Mouse (Mus musculus) ES-CJ7 (cell line): ENCODE results near the gene Cyp46a1.
A peak's percentile ranks its signal among the peaks of the same experiment; 100 is the strongest.

ENCODE experiments used
- DNase-seq: peaks from one replicate; pipeline ENCODE4 v3.0.0; 2011; ENCODE audit warnings: low read depth, low spot score

Cyp46a1 gene

DNA sequence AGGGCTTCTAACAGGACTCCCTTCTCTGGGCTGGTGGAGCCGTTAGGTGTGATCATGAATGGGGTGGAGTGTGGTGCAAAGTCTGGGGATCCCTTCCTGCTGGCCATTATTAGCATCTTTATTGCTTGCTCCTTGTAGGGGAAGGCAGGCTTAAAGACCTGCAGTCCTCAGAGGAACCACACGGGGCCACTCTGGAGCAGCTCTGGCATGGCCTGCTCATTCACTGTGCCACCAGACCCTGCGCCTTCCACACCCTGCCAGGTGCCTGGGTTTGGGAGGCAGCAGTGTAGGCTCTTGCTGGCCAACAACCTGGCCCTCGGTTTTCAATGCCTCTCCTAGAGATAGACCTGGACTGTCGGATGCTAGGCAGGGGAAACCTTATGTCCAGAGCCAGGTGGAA lies 29.6 kb downstream of the Cyp46a1 start:
- peak; percentile 78 for DNase-seq

DNA sequence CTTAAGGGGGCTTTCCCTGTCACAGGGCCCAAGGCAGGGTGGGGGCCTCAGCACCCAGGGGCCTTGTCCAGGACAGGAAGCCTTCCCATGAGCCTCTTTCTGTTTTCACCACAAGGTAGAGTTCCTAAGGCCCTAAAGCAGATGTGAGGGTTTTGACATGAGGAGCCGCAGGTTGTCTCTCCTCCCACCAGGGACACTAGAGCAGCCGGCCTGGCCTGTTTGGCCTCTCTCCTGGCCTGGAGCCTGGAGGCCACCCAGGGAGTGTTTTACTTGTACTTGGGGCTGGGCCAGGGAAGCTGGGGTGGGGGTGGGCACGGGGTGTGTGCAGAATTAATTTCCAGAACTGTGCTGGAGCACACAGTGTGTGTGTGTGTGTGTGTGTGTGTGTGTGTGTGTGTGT lies 31.2 kb downstream of the Cyp46a1 start:
- no peak for DNase-seq

DNA sequence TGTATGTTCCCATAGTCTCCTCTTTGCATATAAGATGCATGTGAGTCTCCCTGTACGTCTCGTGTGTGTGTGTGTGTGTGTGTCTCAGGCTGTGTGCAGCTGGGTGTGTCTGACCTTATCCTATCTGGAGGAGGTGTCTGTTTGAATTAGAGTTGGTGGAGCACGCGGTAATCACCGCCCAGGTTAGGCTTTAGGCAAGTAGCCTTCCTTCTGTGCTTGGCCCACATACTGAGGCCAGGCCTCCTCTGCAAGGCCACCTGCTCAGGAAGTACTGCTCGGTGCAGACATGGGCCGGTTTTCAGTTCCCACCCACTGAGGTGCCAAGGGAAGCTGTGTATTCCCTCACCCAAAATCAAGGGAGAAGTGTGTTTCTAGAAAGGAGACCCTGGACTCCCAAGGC lies 31.7 kb downstream of the Cyp46a1 start:
- no peak for DNase-seq

DNA sequence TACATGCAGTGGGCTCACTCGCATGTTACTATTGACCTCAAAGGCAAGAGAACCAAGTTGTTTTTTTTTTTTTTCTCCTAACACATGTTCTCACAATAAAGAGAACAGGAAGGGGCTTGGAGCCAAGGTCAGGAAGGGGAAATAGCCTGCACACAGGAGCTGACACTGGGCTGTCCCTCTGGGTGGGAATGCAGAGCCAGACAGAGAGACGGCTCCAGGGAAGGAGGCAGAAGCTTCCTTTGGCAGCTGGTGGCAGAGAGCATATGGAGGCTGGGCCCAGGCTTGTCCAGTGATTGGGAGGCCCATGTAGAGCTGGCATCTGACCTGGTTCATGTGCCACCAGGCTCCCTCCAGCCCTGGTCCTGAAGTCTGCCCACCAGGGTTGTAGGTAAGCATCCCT lies 33.7 kb downstream of the Cyp46a1 start:
- no peak for DNase-seq

DNA sequence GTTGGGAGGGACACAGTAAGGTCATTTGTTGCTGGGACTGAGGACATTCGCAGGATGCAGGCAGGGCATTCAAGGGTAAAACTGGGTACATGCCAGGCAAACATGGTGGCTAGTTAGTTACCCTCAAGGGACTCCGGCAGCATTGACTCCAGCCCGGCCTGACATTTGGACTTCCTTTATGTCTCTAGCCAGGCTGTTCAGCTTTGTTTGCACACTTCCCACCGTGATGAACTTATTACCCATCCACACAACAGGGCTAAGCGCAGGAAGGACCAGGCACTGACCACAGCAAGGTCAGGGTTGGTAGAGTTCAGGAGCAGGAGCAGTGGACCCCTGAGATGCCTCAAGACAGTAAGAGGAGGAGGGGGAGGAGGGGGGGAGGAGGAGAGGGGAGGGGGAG lies 34.7 kb downstream of the Cyp46a1 start:
- DNase-seq, result no peak

DNA sequence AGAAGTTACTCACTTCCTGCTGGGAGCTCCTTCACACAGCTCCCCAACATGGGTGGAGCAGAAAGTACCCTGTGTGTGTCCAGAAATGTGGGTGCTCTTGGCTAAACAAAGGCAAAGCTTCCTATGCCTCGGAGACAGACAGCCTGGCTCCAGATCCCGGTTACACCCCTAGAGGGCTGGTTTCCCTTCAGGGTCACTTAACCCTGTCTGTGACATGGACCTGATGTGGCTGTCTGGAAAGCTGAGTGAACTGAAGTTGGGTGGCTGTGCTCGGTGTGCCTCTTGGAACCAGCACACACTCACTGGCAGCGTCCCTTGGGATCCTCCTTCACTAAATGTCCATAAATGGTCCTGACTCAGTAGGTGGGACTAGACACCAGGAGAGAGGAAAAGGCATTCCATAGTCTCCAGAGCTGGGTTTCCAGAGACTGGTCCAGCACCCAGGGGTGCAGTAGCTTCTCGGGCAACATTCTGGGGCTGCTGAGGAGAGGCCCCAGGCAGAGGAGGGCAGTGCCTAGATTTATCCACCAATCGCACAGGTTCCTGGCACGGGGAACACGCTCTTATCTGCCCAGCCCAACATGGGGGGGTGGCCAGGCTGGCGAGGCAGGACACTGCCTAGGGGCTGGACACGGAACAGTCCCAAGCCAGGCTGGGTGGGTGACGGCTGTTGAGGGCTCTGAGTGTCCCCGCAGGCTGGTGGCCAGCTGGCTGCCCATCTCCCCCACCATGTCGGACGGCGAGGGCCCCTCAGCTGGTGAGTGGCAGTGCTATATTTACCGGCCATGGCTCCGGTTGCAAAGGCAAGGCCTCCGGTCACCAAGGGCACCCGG lies 36.6 kb downstream of the Cyp46a1 start, which contains the start of gene Eml1:
Gene Eml1, plus strand, starts transcription at position 362 of the 833 bp plus-strand sequence.
- no peak for DNase-seq

DNA sequence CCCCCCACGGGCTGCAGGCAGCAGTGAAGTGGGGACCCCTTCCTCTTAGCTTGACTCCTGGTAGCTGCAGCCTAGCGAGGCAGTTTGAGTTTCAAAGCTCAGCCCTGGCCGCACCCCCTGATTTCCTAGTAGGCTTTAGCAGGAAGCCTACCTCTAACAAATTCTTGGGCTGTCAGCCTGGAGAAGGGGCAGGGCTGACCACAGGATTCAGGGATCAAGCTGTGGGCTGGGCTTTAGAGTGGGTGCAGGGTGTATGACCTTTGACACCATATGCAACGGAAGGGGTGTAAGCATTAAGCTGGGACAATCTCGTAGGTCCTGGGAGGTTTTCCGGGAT lies 37.2 kb downstream of the Cyp46a1 start:
- no peak for DNase-seq

DNA sequence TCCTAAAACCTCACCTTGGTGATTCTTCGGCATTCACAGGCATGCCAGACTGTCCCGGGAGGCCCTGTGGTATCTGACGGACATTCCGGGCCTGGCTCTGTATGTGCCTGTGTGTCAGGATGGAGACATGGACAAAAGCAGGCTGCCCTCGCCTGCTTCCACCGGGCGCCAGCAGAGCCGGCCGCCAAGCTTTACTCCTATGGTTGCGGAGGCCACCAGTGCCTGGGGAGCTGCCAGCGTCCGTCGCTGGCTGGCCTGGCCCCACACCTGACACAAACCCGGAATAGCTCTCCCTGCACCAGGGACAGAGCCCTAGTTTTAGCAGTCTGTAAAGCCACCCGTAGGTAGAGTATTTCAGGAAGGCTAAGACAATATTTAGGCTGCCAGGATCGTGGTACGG lies 38.1 kb downstream of the Cyp46a1 start:
- no peak for DNase-seq

DNA sequence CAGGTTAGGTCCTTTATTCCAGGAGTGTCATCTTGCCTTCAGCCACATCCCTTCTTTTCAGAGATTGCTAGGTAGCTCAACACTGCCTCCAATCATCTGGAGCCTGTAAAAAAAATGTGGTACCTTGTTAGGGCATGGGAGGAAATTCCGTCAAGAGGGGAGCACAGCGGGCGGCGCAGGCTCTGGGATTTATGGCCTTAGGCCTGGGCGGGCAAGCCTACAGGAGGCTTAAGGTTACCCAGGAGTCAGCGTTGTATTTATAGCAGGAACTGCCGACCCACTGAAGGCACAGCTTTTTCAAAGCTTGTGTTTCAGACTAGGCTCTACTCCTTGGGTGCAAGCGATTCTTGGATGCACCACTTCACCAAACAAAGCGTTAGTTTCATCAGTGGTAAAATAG lies 39.4 kb downstream of the Cyp46a1 start:
- DNase-seq, result peak; percentile 20

DNA sequence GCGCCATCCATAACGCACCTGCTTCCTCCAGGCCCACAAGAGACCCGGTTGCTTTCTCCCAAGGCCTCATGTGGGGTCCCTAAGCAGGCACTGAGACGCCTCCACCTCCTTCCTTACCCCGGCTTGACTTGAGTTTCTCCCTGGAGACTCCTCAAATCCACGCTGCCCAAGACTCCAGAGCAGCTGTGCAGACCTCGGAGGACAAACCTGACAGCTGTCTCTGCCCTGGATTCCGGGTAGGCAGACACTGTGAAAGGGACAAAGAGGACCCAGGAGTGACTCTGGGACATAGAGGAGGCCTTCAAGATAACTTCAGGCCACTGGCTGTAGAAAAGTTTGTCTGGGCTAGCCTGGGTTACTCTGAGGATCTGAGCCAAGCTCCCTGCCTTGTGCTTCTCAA lies 40.5 kb downstream of the Cyp46a1 start:
- no peak for DNase-seq

DNA sequence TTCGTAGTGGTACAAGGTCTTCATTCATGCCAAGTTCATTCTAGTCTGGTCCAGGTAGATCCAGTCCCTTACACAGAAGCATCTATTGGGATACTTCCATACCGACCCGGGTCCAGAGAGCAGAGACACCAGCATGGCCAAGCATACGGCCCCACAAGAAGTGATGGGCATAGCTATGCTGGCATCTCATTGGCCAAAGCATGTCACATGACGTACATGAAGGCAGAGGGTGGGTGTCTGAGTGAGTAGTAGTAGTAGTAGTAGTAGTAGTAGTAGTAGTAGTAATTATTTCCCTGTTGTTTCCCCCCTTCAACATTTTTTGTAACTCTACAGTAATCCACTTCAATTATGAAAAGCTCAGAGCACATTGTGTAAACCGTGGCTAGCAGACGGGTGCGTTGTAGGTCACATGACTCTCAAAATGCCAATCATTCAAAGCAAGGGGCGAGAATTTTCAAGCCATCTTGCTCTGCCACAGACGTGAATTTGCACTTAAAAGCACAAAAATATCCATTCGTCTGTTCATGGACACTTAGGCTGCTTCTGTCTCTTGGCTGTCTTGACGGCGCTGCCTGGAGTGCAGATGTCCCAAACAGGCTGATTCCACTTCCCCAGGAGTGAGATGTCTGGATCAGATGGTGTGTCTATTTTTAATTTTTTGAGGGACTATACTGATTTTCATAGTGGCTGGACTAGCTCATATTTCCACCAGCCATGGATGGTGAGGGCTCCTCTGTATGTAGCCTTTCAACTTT lies 44.4 kb downstream of the Cyp46a1 start:
- no peak for DNase-seq

DNA sequence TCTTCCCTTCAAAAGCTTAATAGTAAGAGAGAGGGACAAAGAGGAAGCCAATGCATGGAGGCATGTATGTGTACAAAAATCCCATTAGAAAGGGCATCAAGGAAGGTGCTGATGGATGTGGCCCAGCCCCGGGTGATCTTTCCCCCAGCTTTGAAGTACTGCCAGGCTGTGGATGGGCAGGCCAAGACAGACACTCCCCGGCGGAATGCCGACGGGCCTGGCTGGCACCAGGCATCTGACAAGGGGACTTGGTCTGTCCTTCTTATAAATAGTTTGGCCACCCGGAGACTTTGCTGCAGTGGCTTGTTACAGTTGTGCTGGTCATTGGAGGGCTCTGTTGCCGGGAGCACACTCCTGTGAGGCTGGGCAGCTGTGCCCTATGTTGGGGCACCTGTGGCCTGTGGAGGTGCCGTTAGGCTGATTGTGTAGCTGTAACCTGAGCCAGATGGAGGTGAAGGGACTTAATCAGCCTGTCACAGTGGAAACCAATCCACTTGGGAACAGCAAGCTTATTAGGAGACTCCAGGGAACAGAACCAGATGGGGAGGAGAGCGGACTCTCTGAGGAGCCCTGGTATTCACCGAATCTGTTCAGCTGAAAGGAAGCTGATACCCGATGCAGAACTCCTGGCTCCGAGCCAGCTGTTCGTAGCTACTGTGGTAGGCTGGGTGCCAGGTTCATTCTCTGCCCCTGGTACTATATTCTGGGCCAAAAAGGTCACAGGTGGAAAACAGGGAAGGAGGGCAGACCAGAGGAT lies 52.5 kb downstream of the Cyp46a1 start:
- no peak for DNase-seq

DNA sequence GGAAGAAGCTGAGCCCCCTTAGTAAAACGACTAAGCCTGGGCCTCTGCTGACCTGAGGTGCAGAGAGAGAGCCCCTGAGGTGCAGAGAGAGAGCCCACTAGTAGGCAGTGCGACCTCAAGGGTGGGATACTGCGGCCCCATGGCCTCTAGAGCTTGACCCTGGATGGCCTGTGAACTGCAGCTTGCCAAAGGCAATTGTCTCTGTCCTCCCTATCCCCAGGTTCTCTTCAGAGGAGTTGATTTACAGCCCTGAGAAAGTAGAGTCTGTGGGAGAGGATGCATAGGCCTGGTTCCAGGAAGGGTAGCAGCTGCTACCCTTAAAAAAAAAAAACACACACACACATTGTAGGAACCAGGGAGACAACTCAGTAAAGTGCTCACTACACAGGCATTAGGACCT lies 55.5 kb downstream of the Cyp46a1 start:
- no peak for DNase-seq

DNA sequence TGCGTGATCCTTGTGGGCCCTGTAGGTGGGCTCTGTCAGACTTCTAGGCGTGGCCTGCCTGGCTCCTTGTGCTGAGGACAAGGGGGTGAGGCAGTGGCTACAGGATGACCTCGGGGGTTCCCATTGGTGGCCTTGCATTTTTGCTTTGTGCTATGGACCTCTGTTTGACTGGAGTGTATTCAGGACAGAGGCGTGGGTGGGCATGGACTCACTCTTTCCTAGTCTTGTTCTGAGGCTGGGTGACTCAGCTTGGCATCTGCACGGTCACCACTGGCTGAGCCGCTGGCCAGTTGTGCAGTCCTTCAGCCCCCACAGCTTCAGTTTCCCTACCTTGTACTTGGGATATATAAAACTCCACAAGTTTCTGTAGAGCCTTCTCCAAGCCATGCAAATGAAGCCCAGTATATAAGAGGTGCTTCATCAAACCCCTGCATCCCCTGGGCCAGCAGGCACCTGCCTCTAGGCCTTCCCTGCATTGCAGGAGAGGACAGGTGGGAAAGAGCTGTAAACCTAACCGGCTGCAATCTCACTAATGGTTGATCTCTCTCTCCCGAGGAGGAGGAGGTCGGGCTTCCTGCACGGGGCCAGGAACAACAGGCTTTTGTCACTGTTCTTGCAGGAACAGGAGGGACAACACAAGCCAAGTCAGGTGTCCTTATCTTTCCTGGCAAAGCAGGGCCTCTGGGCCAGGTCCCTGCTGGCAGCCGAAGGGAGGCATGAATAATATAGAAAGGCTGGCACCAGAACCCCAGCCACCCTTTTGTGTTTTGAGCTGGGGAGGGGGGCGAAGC lies 58.3 kb downstream of the Cyp46a1 start:
- DNase-seq, result no peak

DNA sequence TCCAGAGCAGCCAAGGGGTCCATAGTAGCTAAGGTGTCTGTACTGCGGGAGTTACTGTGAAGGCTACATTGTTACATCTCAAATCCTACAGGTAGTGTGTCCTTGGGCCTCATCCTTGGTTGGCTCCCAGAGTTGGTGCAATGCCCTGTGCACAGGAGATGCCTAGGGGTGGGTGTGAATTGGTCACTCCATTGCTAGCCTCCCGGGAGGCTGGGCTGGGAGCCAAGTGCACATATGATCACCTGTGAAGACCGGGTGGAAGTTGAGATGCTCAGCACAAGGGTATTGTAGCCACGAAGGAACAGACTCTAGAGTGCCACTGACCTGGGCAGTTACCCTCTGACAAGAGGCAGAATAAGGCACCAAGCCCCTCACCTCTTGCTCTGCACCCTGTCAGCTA lies 58.9 kb downstream of the Cyp46a1 start:
- DNase-seq, result no peak

DNA sequence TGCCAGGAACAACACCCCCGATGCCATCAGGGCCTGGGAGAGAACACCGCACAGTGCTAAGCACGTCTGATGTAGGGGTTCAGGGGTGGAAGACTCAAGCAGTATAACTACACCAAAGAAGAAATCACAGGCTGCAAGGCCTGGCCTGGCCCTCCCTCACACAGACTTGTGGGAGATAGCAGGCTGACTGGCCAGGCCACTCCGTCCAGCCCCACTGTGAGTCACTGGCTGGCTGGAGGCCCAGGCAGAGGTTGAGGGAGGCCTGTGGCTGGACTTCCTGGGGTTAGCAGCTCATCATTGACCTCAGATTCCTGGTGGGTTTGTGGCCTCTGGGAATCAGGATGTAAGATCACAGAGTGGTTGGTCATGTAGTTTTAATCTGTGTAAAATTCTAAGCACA lies 59.5 kb downstream of the Cyp46a1 start:
- DNase-seq, result no peak

DNA sequence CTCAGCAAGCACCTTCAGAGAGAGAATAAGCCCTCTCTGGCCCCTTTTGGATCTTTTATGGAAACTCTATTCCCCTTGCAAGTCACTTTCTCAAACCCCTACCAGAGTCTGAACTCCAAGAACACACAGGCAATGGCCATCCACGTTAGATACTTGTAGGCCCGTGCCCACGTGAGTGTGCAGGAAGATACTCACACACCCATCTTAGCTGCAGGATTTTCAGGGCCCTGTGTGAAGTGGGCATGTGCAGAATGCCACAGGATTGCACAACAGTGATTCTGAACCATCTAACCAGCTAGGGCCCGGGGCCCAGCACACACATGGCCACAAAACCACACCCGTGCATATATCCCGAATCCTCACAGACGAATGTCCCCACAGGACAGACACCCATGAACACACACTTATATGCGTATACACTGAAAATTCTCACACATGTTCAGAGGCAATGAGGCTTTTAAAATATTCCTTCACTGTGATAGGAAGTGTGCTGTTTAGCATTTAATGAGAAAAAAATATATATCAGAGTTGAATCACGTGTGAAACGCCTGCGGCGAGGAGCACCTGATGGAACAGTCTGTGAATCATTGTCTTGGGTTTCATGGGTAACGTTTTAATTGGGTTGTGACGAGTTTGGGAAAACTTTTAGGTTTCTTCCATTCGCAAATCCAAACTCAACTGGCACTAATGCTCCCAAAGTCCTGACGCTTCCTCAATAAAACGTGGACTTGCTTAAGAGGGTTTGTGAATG lies 60.5 kb downstream of the Cyp46a1 start:
- no peak for DNase-seq

DNA sequence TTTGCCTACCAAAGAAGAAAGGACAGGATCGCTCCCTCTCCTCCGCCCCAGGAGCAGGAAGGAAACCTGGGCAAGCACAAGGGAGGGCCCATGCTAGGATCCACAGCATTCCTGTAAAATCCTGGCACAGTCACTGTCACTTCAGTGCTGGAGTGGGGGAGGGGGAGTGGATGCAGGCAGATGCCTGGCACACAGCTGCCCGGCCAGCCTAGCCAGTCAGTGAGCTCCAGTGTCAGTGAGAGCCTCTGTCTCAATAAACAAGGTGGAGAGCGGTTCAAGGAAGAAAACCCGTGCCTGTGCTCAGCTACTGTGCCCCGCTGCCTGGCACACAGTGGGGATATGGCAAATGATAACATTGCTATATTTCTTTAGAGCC lies 61.1 kb downstream of the Cyp46a1 start:
- no peak for DNase-seq

DNA sequence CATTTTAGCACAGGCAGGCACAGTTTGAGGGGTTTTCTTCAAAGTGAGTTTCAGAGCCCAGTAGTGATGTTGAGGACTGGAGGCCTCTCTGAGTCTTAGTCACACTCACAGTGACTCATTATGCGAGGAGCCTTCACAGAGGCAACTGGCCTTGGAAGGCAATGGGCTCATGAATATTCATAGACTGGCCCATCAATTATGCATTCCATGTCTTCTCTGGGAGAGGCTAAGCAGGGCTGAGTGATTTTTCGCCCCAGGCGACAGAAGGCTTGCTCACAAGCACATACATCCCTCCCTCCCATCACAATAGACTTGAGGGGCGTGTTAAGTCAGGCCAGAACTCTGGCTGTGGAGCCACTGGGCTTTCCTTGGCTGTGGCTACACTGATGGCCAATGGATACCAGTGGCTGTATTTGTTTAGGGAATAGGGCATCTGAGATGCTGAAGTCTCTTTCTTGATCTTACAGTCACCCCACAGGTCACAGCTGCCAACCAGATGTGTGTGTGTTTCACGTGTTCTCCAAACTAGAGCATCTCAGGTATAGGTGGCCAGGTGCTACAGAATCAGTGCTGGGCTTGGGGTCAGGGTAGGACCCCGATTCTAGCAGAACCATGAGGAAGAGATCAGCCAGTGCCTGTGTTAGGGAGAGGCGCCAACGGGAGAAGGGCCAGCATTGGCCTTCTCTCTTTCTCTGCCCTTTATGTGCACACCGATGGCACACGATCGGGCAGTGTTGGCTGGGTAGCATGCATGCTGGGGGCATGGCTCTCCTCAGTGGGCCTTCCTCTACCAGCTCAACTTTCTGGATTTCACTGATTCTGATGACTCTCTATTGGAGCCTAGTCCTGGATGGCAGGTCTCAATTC lies 62.1 kb downstream of the Cyp46a1 start:
- peak; percentile 85 for DNase-seq

DNA sequence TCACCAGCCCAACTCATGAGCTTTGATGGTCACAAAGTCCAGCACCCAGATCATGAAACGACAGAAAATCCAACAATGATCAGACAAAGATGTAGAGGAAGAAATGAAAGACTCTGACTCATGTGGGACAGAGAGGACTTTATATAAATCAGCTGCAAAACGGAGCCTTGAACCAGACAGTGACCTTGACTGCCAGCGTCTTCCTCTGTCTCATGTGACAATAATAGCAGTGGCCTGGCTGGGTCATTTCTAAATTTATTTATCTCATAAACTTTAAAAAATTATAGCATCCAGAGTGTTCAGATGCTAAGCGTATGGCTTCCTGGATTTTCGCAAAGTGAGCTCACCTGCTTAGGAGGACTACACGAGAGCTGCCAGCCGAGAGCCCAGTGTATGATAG lies 64.5 kb downstream of the Cyp46a1 start:
- DNase-seq, result no peak
